Mouse (Mus musculus) testis, adult 10 weeks (tissue): ENCODE results near the gene Tmem30a. TPM values are rescaled to one million over a fixed set of nuclear protein-coding genes. Genes with fewer than 3 reads are reported as not detected.

Source experiments
- polyA plus RNA-seq: library from polyadenylated mRNA; stranded (reverse); fragments of 350-450 nt; fragmentation: Illumina TruSeq; extraction: RNeasy Lipid Tissue Mini Kit (QIAGEN cat#74804); gene quantifications from one replicate; pipeline ENCODE4 v1.2.3, GENCODE M21; 2014; ENCODE audit warnings: low read depth, low replicate concordance

Tmem30a gene
- 252 TPM for polyA plus RNA-seq

DNA sequence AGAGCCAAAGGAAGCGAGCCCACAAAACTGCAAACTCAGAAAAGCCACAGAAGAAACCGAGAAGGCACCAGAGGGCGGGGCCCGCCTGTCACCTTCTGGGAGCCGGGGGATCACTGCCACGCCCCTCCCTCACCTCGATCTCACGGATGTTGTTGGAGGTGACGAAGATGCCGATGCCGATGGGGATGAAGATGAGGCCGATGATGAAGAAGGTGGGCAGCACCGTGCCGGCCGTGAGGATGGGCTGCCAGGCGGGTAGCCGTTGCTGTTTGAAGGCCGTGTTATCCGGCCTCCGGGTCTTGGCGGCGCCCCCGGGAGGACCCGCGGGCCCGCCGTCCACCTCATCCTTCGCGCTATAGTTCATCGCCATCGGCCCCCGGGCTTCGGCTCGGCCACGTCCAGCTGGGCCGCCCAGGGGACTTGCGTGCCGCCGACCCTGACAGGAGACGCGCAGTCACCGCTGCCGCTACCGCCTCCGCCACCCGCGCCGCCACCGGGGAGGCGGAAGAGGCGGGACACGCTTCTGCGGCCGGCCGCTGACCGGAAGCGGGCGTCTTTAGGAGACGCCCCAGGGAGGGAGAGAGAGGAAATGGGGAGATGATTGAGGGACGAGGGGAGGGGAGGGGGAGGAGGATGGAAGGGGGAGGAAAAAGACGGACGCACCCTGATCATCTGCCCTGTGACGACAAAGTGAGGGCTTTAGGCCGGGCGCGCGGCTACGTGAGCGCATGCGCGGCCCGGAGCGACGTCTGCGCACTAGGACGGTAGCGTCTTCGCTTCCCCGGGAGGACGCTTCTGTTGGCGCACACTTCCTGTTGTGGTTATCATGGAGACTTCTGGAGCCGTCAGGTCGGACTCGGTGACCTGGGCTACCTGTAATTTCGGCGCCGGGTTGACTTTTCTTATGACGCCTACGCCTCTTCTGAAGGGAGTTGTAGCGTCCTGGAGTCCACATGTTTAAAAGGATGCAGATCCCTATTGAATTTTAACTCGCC is at the start of gene Tmem30a:
TSS of gene Tmem30a (minus strand) at position 667 of the 995 bp plus-strand sequence.

GRCm38 (mm10) chr9:79759385-79760005 is 33.8 kb downstream of the Tmem30a start, which contains the start of gene Cox7a2:
Gene Cox7a2 (minus strand): TSS chr9:79759878.

Other genes with a start within 250 kb of the Tmem30a start
- 4.6 TPM for gene Col12a1, start 74.7 kb downstream of the Tmem30a start, polyA plus RNA-seq
- gene Cox7a2, start 33.6 kb downstream of the Tmem30a start, polyA plus RNA-seq, result 192 TPM
- 3.3 TPM for gene Filip1, start 219.3 kb upstream of the Tmem30a start, polyA plus RNA-seq